In genomic region chr6:94705931-94706330, GRCm38 (mm10) we compare ENCODE assay signal across 26 mouse cellular contexts. TPM values are rescaled to one million over a fixed set of nuclear protein-coding genes. Genes with fewer than 3 reads are reported as not detected.
DNase-seq lines count a peak whose midpoint lies in the region; ATAC-seq and TF ChIP-seq lines count a peak whose summit lies in the region.
"Had no signal": no experiment of that assay in that cellular context is flagged by ENCODE, and none has a peak within 500 bp of the region (broad histone marks: within the 10 kb centered on the region; RNA-seq: fewer than 3 reads in every experiment).

No protein-coding gene starts in this region.

- H3K27ac ChIP-seq in testis, adult 2 months (ENCODE audit: control insufficient read depth, insufficient read depth, low read depth, low read length): peak overlapping the region; percentile 61
- H3K27ac ChIP-seq: embryonic facial prominence, embryonic 10.5 days; embryonic facial prominence, embryonic 12.5 days; forebrain, embryonic 10.5 days; forebrain, embryonic 12.5 days had no signal

- ATAC-seq in megakaryocyte progenitor cell, adult 5-6 weeks (replicated peaks; ENCODE audit: poor library complexity): no peak
- ATAC-seq: CD4-positive, CD25-positive, alpha-beta regulatory T cell, adult 4 months; forebrain, embryonic 14.5 days; forebrain, embryonic 16.5 days had no signal

- no peaks in the 10 kb centered on the region for H3K36me3 ChIP-seq in testis, adult 2 months (ENCODE audit: control insufficient read depth, insufficient read depth, low read length)
- H3K36me3 ChIP-seq: embryonic facial prominence, embryonic 10.5 days; embryonic facial prominence, embryonic 12.5 days; forebrain, embryonic 10.5 days; forebrain, embryonic 12.5 days; G1E had no signal

- H3K4me1 ChIP-seq in testis, adult 2 months (ENCODE audit: control insufficient read depth, insufficient read depth, low read length): peaks cover 2% of the 10 kb centered on the region

- TF ChIP-seq POLR2A in testis, adult 2 months (IDR thresholded peaks at IDR 0.05; ENCODE audit: control insufficient read depth, low read depth, low read length): no peak

- H3K27me3 ChIP-seq in testis, adult 2 months (ENCODE audit: control insufficient read depth, insufficient read depth, low read length): no peaks in the 10 kb centered on the region
- H3K27me3 ChIP-seq: CH12.LX; embryonic facial prominence, embryonic 12.5 days had no signal

- no peak for TF ChIP-seq CTCF in testis, adult 2 months (IDR thresholded peaks at IDR 0.05; ENCODE audit: control insufficient read depth, insufficient read depth, insufficient replicate concordance, low read depth, low read length)

- no peak for DNase-seq in testis, postnatal 10 days (ENCODE audit: low spot score)
- DNase-seq in 416B (ENCODE audit: low read depth): peak; percentile 61
- peak; percentile 38 for DNase-seq in NIH3T3 (ENCODE audit: low read depth)
- DNase-seq in ovary, postnatal 14 days (ENCODE audit: low spot score): no peak
- DNase-seq in right cerebral cortex, postnatal 25 days: no peak
- DNase-seq: adrenal gland, adult 2 months; adrenal gland, postnatal 10 days; adrenal gland, postnatal 25 days; cerebellum, adult 11 months; cerebellum, adult 18-20 months; cerebellum, adult 8-10 months; cerebellum, adult 9-11 months; cerebellum, postnatal 14 days; cerebellum, postnatal 36 days had no signal

- no peak overlapping the region for H3K4me3 ChIP-seq in testis, adult 2 months (ENCODE audit: control insufficient read depth, low read depth, low read length)
- H3K4me3 ChIP-seq: embryonic facial prominence, embryonic 10.5 days; embryonic facial prominence, embryonic 12.5 days; erythroblast, embryonic 14.5 days; forebrain, embryonic 10.5 days; forebrain, embryonic 12.5 days had no signal

RNA-seq across cellular contexts. Expression of gene Lrig1, which starts 6.0 kb away (rescaled TPM):
- 2.9 and 3.3 TPM in 2 replicates for polyA plus RNA-seq in testis, adult 2 months (2012; rRNA removed)
- total RNA-seq in megakaryocyte progenitor cell, adult 5-6 weeks (2015): 0.24 and 0.44 TPM in 2 replicates
- 0.74 and 0.79 TPM in 2 replicates for total RNA-seq in megakaryocyte progenitor cell, adult 5-6 weeks (2017)
- total RNA-seq: CH12.LX had no signal

Comparison
In these comparisons a context has a peak if more than half of its experiments do, and no peak if none do; other contexts are left out.
1. DNase-seq: peak in 416B (single experiment) and NIH3T3 (single experiment); none in testis, postnatal 10 days (single experiment), ovary, postnatal 14 days (single experiment) and right cerebral cortex, postnatal 25 days (single experiment).